Mouse (Mus musculus) testis, adult 2 months (tissue): Measurements from ENCODE around the gene Dnase2a.

Experiments used
- CTCF ChIP-seq: fragments of 200-500 bp; IDR thresholded peaks from 2 replicates; pipeline ENCODE4 v1.5.1; 2012; ENCODE audit warnings: low read depth, mild to moderate bottlenecking, inconsistent platforms, low read length, moderate library complexity; ENCODE audit not compliant: control insufficient read depth, insufficient read depth, insufficient replicate concordance
- POLR2A ChIP-seq: fragments of 200-500 bp; IDR thresholded peaks from 2 replicates; pipeline ENCODE4 v1.6.1; 2012; ENCODE audit warnings: low read depth, mild to moderate bottlenecking, inconsistent platforms, low read length, moderate library complexity; ENCODE audit not compliant: control insufficient read depth

GRCm38 (mm10) chr8:84915269-84915668, 6.9 kb downstream of the Dnase2a start:
- TF ChIP-seq CTCF, result no peak
- no peak for TF ChIP-seq POLR2A
